8 mouse cellular contexts compared by ENCODE assay signal in genomic region chr2:34249141-34249960, GRCm38 (mm10).
DNase-seq lines count a peak whose midpoint lies in the region; ATAC-seq and TF ChIP-seq lines count a peak whose summit lies in the region.

No protein-coding gene starts in this region.

- H3K27me3 ChIP-seq in embryonic facial prominence, embryonic 15.5 days: no peaks in the 10 kb centered on the region
- H3K27me3 ChIP-seq in heart, embryonic 12.5 days (replicated peaks): no peaks in the 10 kb centered on the region
- no peaks in the 10 kb centered on the region for H3K27me3 ChIP-seq in kidney, embryonic 16.5 days (ENCODE audit: insufficient read depth, low read length)
- peaks cover 2% of the 10 kb centered on the region; the same call in 1 of the 2 replicates for H3K27me3 ChIP-seq in liver, adult 2 months (ENCODE audit: control insufficient read depth, insufficient read depth, low read length)
- no peaks in the 10 kb centered on the region for H3K27me3 ChIP-seq in myocyte (ENCODE audit: control insufficient read depth, insufficient read depth, insufficient read length)
- H3K27me3 ChIP-seq in stomach, postnatal 0 days (ENCODE audit: control insufficient read depth, insufficient read depth, low read length): no peaks in the 10 kb centered on the region

- WGBS in embryonic facial prominence, embryonic 15.5 days: under 1% methylated on average over 15 of the region's 15 CpGs
- under 1% methylated on average over 15 of the region's 15 CpGs for WGBS in heart, embryonic 12.5 days
- WGBS in kidney, embryonic 16.5 days: under 1% methylated on average over 15 of the region's 15 CpGs
- 2% methylated on average over 15 of the region's 15 CpGs for WGBS in liver, adult 2 months
- 1% methylated on average over 15 of the region's 15 CpGs for WGBS in stomach, postnatal 0 days

- ATAC-seq in embryonic facial prominence, embryonic 15.5 days (ENCODE audit: insufficient number of reproducible peaks, low FRiP score, low TSS enrichment, low read depth): peak; percentile 77
- ATAC-seq in heart, embryonic 12.5 days (ENCODE audit: insufficient number of reproducible peaks, low FRiP score): peak; percentile 83
- peak; percentile 93 for ATAC-seq in kidney, embryonic 16.5 days (ENCODE audit: low FRiP score, low TSS enrichment)
- ATAC-seq in stomach, postnatal 0 days (ENCODE audit: low FRiP score, low TSS enrichment): peak; percentile 73

- H3K9ac ChIP-seq in embryonic facial prominence, embryonic 15.5 days: peak overlapping the region; percentile 54
- peak overlapping the region; percentile 69 for H3K9ac ChIP-seq in heart, embryonic 12.5 days
- peak overlapping the region; percentile 74 for H3K9ac ChIP-seq in kidney, embryonic 16.5 days (replicated peaks; ENCODE audit: low read length)
- H3K9ac ChIP-seq in liver, adult 2 months (ENCODE audit: low read depth, low read length): no peak overlapping the region
- peak overlapping the region; percentile 58 for H3K9ac ChIP-seq in stomach, postnatal 0 days (ENCODE audit: low read length)

- peak; percentile 44 for DNase-seq in CD4-positive, CD25-positive, alpha-beta regulatory T cell, adult 2 months (ENCODE audit: low read depth, low spot score)
- DNase-seq in brain, adult 2 months (ENCODE audit: low read depth, low spot score): peak; percentile 83
- peak; percentile 40 for DNase-seq in liver, adult 2 months (ENCODE audit: extremely low read depth, low read depth, low spot score)
- DNase-seq in stomach, postnatal 0 days (ENCODE audit: low spot score): peak; percentile 68

- peak overlapping the region; percentile 78 for H3K4me2 ChIP-seq in embryonic facial prominence, embryonic 15.5 days (replicated peaks)
- peak overlapping the region; percentile 70 for H3K4me2 ChIP-seq in heart, embryonic 12.5 days
- peak overlapping the region; percentile 63 for H3K4me2 ChIP-seq in kidney, embryonic 16.5 days (replicated peaks; ENCODE audit: low read depth, low read length)
- peak overlapping the region; percentile 61 for H3K4me2 ChIP-seq in myocyte (ENCODE audit: low read depth)
- peak overlapping the region; percentile 76 for H3K4me2 ChIP-seq in stomach, postnatal 0 days (replicated peaks; ENCODE audit: low read depth)

- TF ChIP-seq EP300 in stomach, postnatal 0 days (optimal IDR thresholded peaks at IDR 0.05): no peak

- TF ChIP-seq POLR2A in liver, adult 2 months (IDR thresholded peaks at IDR 0.05; ENCODE audit: extremely low read depth, insufficient read depth, low read length): no peak
- peak; percentile 52 for TF ChIP-seq POLR2A in myocyte (IDR thresholded peaks at IDR 0.05; ENCODE audit: insufficient read length, low read depth)

- no peaks in the 10 kb centered on the region for H3K79me2 ChIP-seq in liver, adult 2 months (ENCODE audit: control insufficient read depth, insufficient read depth, low read length)
- H3K79me2 ChIP-seq in myocyte (ENCODE audit: control insufficient read depth, insufficient read depth): no peaks in the 10 kb centered on the region

- peak overlapping the region; percentile 78 for H3K27ac ChIP-seq in embryonic facial prominence, embryonic 15.5 days (replicated peaks)
- peak overlapping the region; percentile 61 for H3K27ac ChIP-seq in heart, embryonic 12.5 days (ENCODE audit: poor library complexity, severe bottlenecking)
- H3K27ac ChIP-seq in kidney, embryonic 16.5 days (ENCODE audit: low read length): peak overlapping the region; percentile 90
- no peak overlapping the region for H3K27ac ChIP-seq in liver, adult 2 months (replicated peaks; ENCODE audit: insufficient read depth, low read depth, low read length)
- H3K27ac ChIP-seq in stomach, postnatal 0 days (replicated peaks): peak overlapping the region; percentile 1; the same call in 1 of the 2 replicates

- peak; percentile 23; the same call in 1 of the 2 replicates for TF ChIP-seq CTCF in liver, adult 2 months (IDR thresholded peaks at IDR 0.05; ENCODE audit: low read depth, low read length)
- TF ChIP-seq CTCF in stomach, postnatal 0 days (IDR thresholded peaks at IDR 0.05; ENCODE audit: low read depth): peak; percentile 59

- no peaks in the 10 kb centered on the region for H3K36me3 ChIP-seq in embryonic facial prominence, embryonic 15.5 days
- H3K36me3 ChIP-seq in heart, embryonic 12.5 days: no peaks in the 10 kb centered on the region
- no peaks in the 10 kb centered on the region for H3K36me3 ChIP-seq in kidney, embryonic 16.5 days (ENCODE audit: insufficient read depth, low read length)
- H3K36me3 ChIP-seq in liver, adult 2 months (ENCODE audit: control insufficient read depth, insufficient read depth, low read length): no peaks in the 10 kb centered on the region
- H3K36me3 ChIP-seq in myocyte (ENCODE audit: control insufficient read depth, insufficient read depth): no peaks in the 10 kb centered on the region
- H3K36me3 ChIP-seq in stomach, postnatal 0 days (ENCODE audit: control insufficient read depth, insufficient read depth, low read length): no peaks in the 10 kb centered on the region

- H3K9me3 ChIP-seq in embryonic facial prominence, embryonic 15.5 days (replicated peaks): no peaks in the 10 kb centered on the region
- H3K9me3 ChIP-seq in heart, embryonic 12.5 days (replicated peaks): no peaks in the 10 kb centered on the region
- no peaks in the 10 kb centered on the region for H3K9me3 ChIP-seq in kidney, embryonic 16.5 days (ENCODE audit: low read length)
- no peaks in the 10 kb centered on the region for H3K9me3 ChIP-seq in stomach, postnatal 0 days (ENCODE audit: control insufficient read depth, low read length)

- H3K4me3 ChIP-seq in embryonic facial prominence, embryonic 15.5 days (replicated peaks): peak overlapping the region; percentile 54
- H3K4me3 ChIP-seq in heart, embryonic 12.5 days: peak overlapping the region; percentile 59
- peak overlapping the region; percentile 65 for H3K4me3 ChIP-seq in kidney, embryonic 16.5 days (ENCODE audit: low read length)
- H3K4me3 ChIP-seq in liver, adult 2 months (ENCODE audit: insufficient read depth, low read depth, low read length): peak overlapping the region; percentile 65
- H3K4me3 ChIP-seq in myocyte: peak overlapping the region; percentile 32
- peak overlapping the region; percentile 46 for H3K4me3 ChIP-seq in stomach, postnatal 0 days (ENCODE audit: low read depth, low read length)

- H3ac ChIP-seq in myocyte (ENCODE audit: control insufficient read depth, insufficient read length): no peak overlapping the region

- H3K4me1 ChIP-seq in embryonic facial prominence, embryonic 15.5 days: peaks cover 7% of the 10 kb centered on the region; the same call in 1 of the 2 replicates
- peaks cover 7% of the 10 kb centered on the region; the same call in 1 of the 2 replicates for H3K4me1 ChIP-seq in heart, embryonic 12.5 days (replicated peaks)
- peaks cover 28% of the 10 kb centered on the region for H3K4me1 ChIP-seq in kidney, embryonic 16.5 days (ENCODE audit: insufficient read depth, low read length)
- peaks cover 2% of the 10 kb centered on the region for H3K4me1 ChIP-seq in liver, adult 2 months (ENCODE audit: control insufficient read depth, insufficient read depth, low read length)
- H3K4me1 ChIP-seq in stomach, postnatal 0 days (replicated peaks; ENCODE audit: control insufficient read depth, insufficient read depth): 0 out of 2 replicates have a peak, but pooled peaks cover 3% of the 10 kb centered on the region

TF ChIP-seq in myocyte, 11 proteins besides CTCF, POLR2A, EP300 and RAD21:
- TF ChIP-seq POLR2AphosphoS2 (IDR thresholded peaks at IDR 0.05; ENCODE audit: insufficient read length, low read depth) (peak; percentile 56), REST (IDR thresholded peaks at IDR 0.05; ENCODE audit: insufficient read depth, insufficient read length) (no peak)
TF ChIP-seq in myocyte: peak in this region for 1.
